Mouse (Mus musculus) lung, embryonic 14.5 days (tissue): ENCODE results near the gene Klhl29. TPM values are rescaled to one million over a fixed set of nuclear protein-coding genes. Genes with fewer than 3 reads are reported as not detected.
A peak's percentile ranks its signal among the peaks of the same experiment; 100 is the strongest.

Experiments
- ATAC-seq: fragments of 200-750 bp; cut with Nextera tagmentation; 2 replicates; pipeline ENCODE4 v1.8.0; 2017; ENCODE audit warnings: mild to moderate bottlenecking, moderate TSS enrichment, moderate library complexity; ENCODE audit not compliant: insufficient read depth
- DNase-seq: peaks from one replicate; pipeline ENCODE4 v3.0.0-alpha.2; 2015
- H3K27ac ChIP-seq: fragments of 300-500 bp; sonication (generic); 2 replicates; pipeline ENCODE4 v1.5.1; 2014; ENCODE audit warnings: low read depth, mild to moderate bottlenecking, moderate library complexity
- H3K27me3 ChIP-seq: fragments of 300-500 bp; sonication (generic); 2 replicates; pipeline ENCODE4 v1.6.1; 2014; ENCODE audit warnings: low read length, control low read depth; ENCODE audit not compliant: insufficient read depth
- H3K36me3 ChIP-seq: fragments of 300-500 bp; sonication (generic); 2 replicates; pipeline ENCODE4 v1.6.1; 2014; ENCODE audit warnings: control low read depth; ENCODE audit not compliant: insufficient read depth
- H3K4me1 ChIP-seq: fragments of 300-500 bp; sonication (generic); 2 replicates; pipeline ENCODE4 v1.6.1; 2014; ENCODE audit warnings: antibody characterized with exemption, control low read depth; ENCODE audit not compliant: insufficient read depth
- H3K4me2 ChIP-seq: fragments of 300-500 bp; sonication (generic); 2 replicates; pipeline ENCODE4 v1.6.1; 2014; ENCODE audit warnings: mild to moderate bottlenecking
- H3K4me3 ChIP-seq: fragments of 300-500 bp; sonication (generic); 2 replicates; pipeline ENCODE4 v1.5.1; 2014; ENCODE audit warnings: low read depth, low read length
- H3K9ac ChIP-seq: fragments of 300-500 bp; sonication (generic); 2 replicates; pipeline ENCODE4 v1.6.1; 2014
- H3K9me3 ChIP-seq: fragments of 300-500 bp; sonication (generic); 2 replicates; pipeline ENCODE4 v1.6.1; 2016; ENCODE audit warnings: low read depth, low read length, control low read depth
- CTCF ChIP-seq: IDR thresholded peaks from 2 replicates; pipeline ENCODE4 v1.5.1; 2016; ENCODE audit warnings: antibody characterized with exemption, low read depth
- WGBS: fragments of 180-500 bp; shearing (Covaris S2); extraction: QIAGEN DNeasy Blood & Tissue Kit; methylation state at CpG from one replicate; pipeline ENCODE4 v1.1.7; 2014; 5-methylcytosine and 5-hydroxymethylcytosine counted together
- polyA plus RNA-seq: library from polyadenylated mRNA; unstranded; fragments of >200 nt; fragmentation: Nextera tagmentation; extraction: Ambion mirVana; gene quantifications from 2 replicates; pipeline ENCODE4 v1.2.1, GENCODE M21; 2014

Gene Klhl29
- polyA plus RNA-seq, 1 experiment from 2014 or later = 1.2 TPM

GRCm38 (mm10) chr12:5239451-5240245, 135.8 kb downstream of the Klhl29 start:
- WGBS = 75% methylated on average over 17 of the region's 17 CpGs
- ATAC-seq = no peak
- Histone ChIP-seq H3K9ac (no peak overlapping the region), H3K27ac (no peak overlapping the region), H3K4me3 (no peak overlapping the region), H3K9me3 (no peaks in the 10 kb centered on the region), H3K4me1 (peaks cover 11% of the 10 kb centered on the region), H3K27me3 (no peaks in the 10 kb centered on the region), H3K36me3 (no peaks in the 10 kb centered on the region), H3K4me2 (no peak overlapping the region)
- DNase-seq = no peak
- TF ChIP-seq CTCF = no peak

GRCm38 (mm10) chr12:5237078-5237477, 138.4 kb downstream of the Klhl29 start:
- no peak for TF ChIP-seq CTCF
- H3K27ac ChIP-seq = no peak overlapping the region
- H3K4me3 ChIP-seq = no peak overlapping the region
- ATAC-seq (peak; percentile 88), DNase-seq (peak; percentile 92)
- no peak overlapping the region for H3K9ac ChIP-seq
- H3K27me3 ChIP-seq = no peaks in the 10 kb centered on the region
- H3K36me3 ChIP-seq = no peaks in the 10 kb centered on the region
- H3K4me1 ChIP-seq = peaks cover 11% of the 10 kb centered on the region
- no peak overlapping the region for H3K4me2 ChIP-seq
- WGBS = 28% methylated on average over 5 of the region's 5 CpGs
- H3K9me3 ChIP-seq = no peaks in the 10 kb centered on the region

GRCm38 (mm10) chr12:5235596-5235995, 139.9 kb downstream of the Klhl29 start:
- Histone ChIP-seq H3K27me3 (no peaks in the 10 kb centered on the region), H3K4me2 (no peak overlapping the region), H3K27ac (no peak overlapping the region), H3K4me3 (no peak overlapping the region), H3K9ac (no peak overlapping the region), H3K9me3 (no peaks in the 10 kb centered on the region), H3K36me3 (no peaks in the 10 kb centered on the region), H3K4me1 (peaks cover 11% of the 10 kb centered on the region)
- DNase-seq (no peak), ATAC-seq (no peak)
- 83% methylated on average over 12 of the region's 12 CpGs for WGBS
- no peak for TF ChIP-seq CTCF

GRCm38 (mm10) chr12:5230504-5230903, 145.0 kb downstream of the Klhl29 start:
- 88% methylated on average over 5 of the region's 5 CpGs for WGBS
- no peak for TF ChIP-seq CTCF
- no peaks in the 10 kb centered on the region for H3K4me1 ChIP-seq
- H3K4me3 ChIP-seq = no peak overlapping the region
- no peaks in the 10 kb centered on the region for H3K36me3 ChIP-seq
- no peak overlapping the region for H3K4me2 ChIP-seq
- ATAC-seq = no peak
- no peaks in the 10 kb centered on the region for H3K27me3 ChIP-seq
- no peaks in the 10 kb centered on the region for H3K9me3 ChIP-seq
- H3K27ac ChIP-seq = no peak overlapping the region
- DNase-seq = no peak
- H3K9ac ChIP-seq = no peak overlapping the region

GRCm38 (mm10) chr12:5226676-5227654, 148.5 kb downstream of the Klhl29 start:
- no peaks in the 10 kb centered on the region for H3K4me1 ChIP-seq
- H3K36me3 ChIP-seq = no peaks in the 10 kb centered on the region
- WGBS = 65% methylated on average over 14 of the region's 14 CpGs
- H3K9me3 ChIP-seq = no peaks in the 10 kb centered on the region
- no peak overlapping the region for H3K4me3 ChIP-seq
- H3K27ac ChIP-seq = no peak overlapping the region
- DNase-seq (no peak), ATAC-seq (no peak)
- H3K9ac ChIP-seq = no peak overlapping the region
- TF ChIP-seq CTCF = no peak
- H3K27me3 ChIP-seq = no peaks in the 10 kb centered on the region
- no peak overlapping the region for H3K4me2 ChIP-seq

GRCm38 (mm10) chr12:5223595-5223994, 151.9 kb downstream of the Klhl29 start:
- Histone ChIP-seq H3K27me3 (no peaks in the 10 kb centered on the region), H3K4me2 (no peak overlapping the region), H3K27ac (no peak overlapping the region), H3K4me3 (no peak overlapping the region), H3K36me3 (no peaks in the 10 kb centered on the region), H3K4me1 (no peaks in the 10 kb centered on the region), H3K9me3 (no peaks in the 10 kb centered on the region), H3K9ac (no peak overlapping the region)
- DNase-seq (no peak), ATAC-seq (no peak)
- WGBS = 52% methylated on average over 1 of the region's 1 CpGs
- TF ChIP-seq CTCF = no peak
